Mouse (Mus musculus) gastrocnemius, postnatal 25 days (tissue): ENCODE measurements around the gene Lrch3. TPM values are rescaled to one million over a fixed set of nuclear protein-coding genes. Genes with fewer than 3 reads are reported as not detected.
"Not testable (repeated sequence)": the region's sequence is repeated elsewhere in the genome, so short reads cannot be mapped to it uniquely, and the experiment has no call there.

Experiments used
- DNase-seq: peaks from one replicate; pipeline ENCODE4 v3.0.0; 2022
- total RNA-seq, 2 experiments: library from RNA; stranded (reverse); gene quantifications; 1 replicate in 1 of 2; 2 replicates in 1 of 2; pipeline ENCODE4 v1.2.3; 2021

The Lrch3 gene
- total RNA-seq, 2 experiments from 2014 or later, result 13.7 to 15.4 TPM

- DNase-seq, result no peak
Measured at GRCm38 (mm10) chr16:32913212-32913611, 688 bp upstream of the Lrch3 start.

GRCm38 (mm10) chr16:32915292-32916068, 1.6 kb downstream of the Lrch3 start:
- no peak for DNase-seq

GRCm38 (mm10) chr16:32926629-32927028, 12.7 kb downstream of the Lrch3 start:
- peak; percentile 14 for DNase-seq

GRCm38 (mm10) chr16:32927044-32927443, 13.1 kb downstream of the Lrch3 start:
- no peak for DNase-seq

GRCm38 (mm10) chr16:32929918-32930317, 16.0 kb downstream of the Lrch3 start:
- DNase-seq, result no peak

GRCm38 (mm10) chr16:32934470-32934869, 20.6 kb downstream of the Lrch3 start:
- DNase-seq, result no peak

- no peak for DNase-seq
Measured at GRCm38 (mm10) chr16:32935088-32935487, 21.2 kb downstream of the Lrch3 start.

GRCm38 (mm10) chr16:32937358-32937757, 23.5 kb downstream of the Lrch3 start:
- no peak for DNase-seq

- peak; percentile 40 for DNase-seq
Measured at GRCm38 (mm10) chr16:32939301-32939700, 25.4 kb downstream of the Lrch3 start.

GRCm38 (mm10) chr16:32939716-32940115, 25.8 kb downstream of the Lrch3 start:
- DNase-seq, result not testable (repeated sequence)

- not testable (repeated sequence) for DNase-seq
Measured at GRCm38 (mm10) chr16:32941226-32941625, 27.3 kb downstream of the Lrch3 start.

GRCm38 (mm10) chr16:32942694-32943093, 28.8 kb downstream of the Lrch3 start:
- DNase-seq, result peak; percentile 13

- DNase-seq, result no peak
Measured at GRCm38 (mm10) chr16:32945379-32945778, 31.5 kb downstream of the Lrch3 start.

GRCm38 (mm10) chr16:32948016-32948415, 34.1 kb downstream of the Lrch3 start:
- no peak for DNase-seq

- peak; percentile 11 for DNase-seq
Measured at GRCm38 (mm10) chr16:32948656-32949055, 34.8 kb downstream of the Lrch3 start.

GRCm38 (mm10) chr16:32949281-32949680, 35.4 kb downstream of the Lrch3 start:
- no peak for DNase-seq

- no peak for DNase-seq
Measured at GRCm38 (mm10) chr16:32951074-32951473, 37.2 kb downstream of the Lrch3 start.

- no peak for DNase-seq
Measured at GRCm38 (mm10) chr16:32953806-32954205, 39.9 kb downstream of the Lrch3 start.

GRCm38 (mm10) chr16:32954304-32954703, 40.4 kb downstream of the Lrch3 start:
- DNase-seq, result no peak

GRCm38 (mm10) chr16:32956889-32957288, 43.0 kb downstream of the Lrch3 start:
- no peak for DNase-seq

- no peak for DNase-seq
Measured at GRCm38 (mm10) chr16:32972535-32972934, 58.6 kb downstream of the Lrch3 start.

GRCm38 (mm10) chr16:32973047-32973446, 59.1 kb downstream of the Lrch3 start:
- no peak for DNase-seq

- DNase-seq, result no peak
Measured at GRCm38 (mm10) chr16:32980227-32980626, 66.3 kb downstream of the Lrch3 start.

GRCm38 (mm10) chr16:32981405-32981804, 67.5 kb downstream of the Lrch3 start:
- no peak for DNase-seq
